Mouse (Mus musculus): ENCODE results near the gene Psmb5. TPM values are rescaled to one million over a fixed set of nuclear protein-coding genes. Genes with fewer than 3 reads are reported as not detected.

Psmb5 gene
- total RNA-seq (2023), result 50.0 to 57.9 TPM (median 52.8 TPM) in 4 replicates

GRCm38 (mm10) chr14:54617897-54618365 is at the start of gene Psmb5:
Gene Psmb5 (minus strand): TSS chr14:54618022.

GRCm38 (mm10) chr14:54641305-54641969 is 23.6 kb upstream of the Psmb5 start, which contains the start of gene Cdh24:
Gene Cdh24 (minus strand): TSS chr14:54641364.

GRCm38 (mm10) chr14:54640946-54641304 is 23.1 kb upstream of the Psmb5 start, which contains the start of gene Gm17606:
Gene Gm17606 (plus strand): TSS chr14:54640952.

GRCm38 (mm10) chr14:54621133-54621532 is 3.3 kb upstream of the Psmb5 start, which contains the start of gene Psmb11:
Gene Psmb11 (plus strand): TSS chr14:54621433.

GRCm38 (mm10) chr14:54605752-54606321 is 12.0 kb downstream of the Psmb5 start, which contains the start of gene 4931414P19Rik:
Gene 4931414P19Rik (minus strand): TSS chr14:54605993.

GRCm38 (mm10) chr14:54577089-54577982 is 40.5 kb downstream of the Psmb5 start, which contains the start of gene Ajuba:
Gene Ajuba (minus strand): TSS chr14:54577558.

Other genes with a start within 250 kb of the Psmb5 start
- gene Slc7a7, start 200.2 kb downstream of the Psmb5 start, total RNA-seq (2023), result 6.0 to 8.3 TPM (median 7.2 TPM) in 4 replicates
- gene Mrpl52, start 191.1 kb downstream of the Psmb5 start, total RNA-seq (2023), result 80.8 to 114 TPM (median 85.8 TPM) in 4 replicates
- 0.47 to 0.92 TPM (median 0.78 TPM) in 4 replicates for gene Mmp14, start 186.4 kb downstream of the Psmb5 start, total RNA-seq (2023)
- 174 to 205 TPM (median 187 TPM) in 4 replicates for gene Lrp10, start 153.9 kb downstream of the Psmb5 start, total RNA-seq (2023)
- gene Rem2, start 141.9 kb downstream of the Psmb5 start, total RNA-seq (2023), result 0.63 to 3.1 TPM (median 1.5 TPM) in 4 replicates
- 29.1 to 35.7 TPM (median 32.6 TPM) in 4 replicates for gene Prmt5, start 100.5 kb downstream of the Psmb5 start, total RNA-seq (2023)
- 10.3 to 17.1 TPM (median 11.5 TPM) in 4 replicates for gene Haus4, start 63.4 kb downstream of the Psmb5 start, total RNA-seq (2023)
- 0.17 to 0.22 TPM in 2 of 4 replicates, not detected in the others for gene Ajuba, start 40.5 kb downstream of the Psmb5 start, total RNA-seq (2023)
- gene 4931414P19Rik, start 12.0 kb downstream of the Psmb5 start, total RNA-seq (2023), result 4.6 to 9.6 TPM (median 5.2 TPM) in 4 replicates
- not detected in 4 replicates for gene Psmb11, start 3.4 kb upstream of the Psmb5 start, total RNA-seq (2023)
- gene Gm17606, start 22.9 kb upstream of the Psmb5 start, total RNA-seq (2023), result not detected in 4 replicates
- gene Cdh24, start 23.3 kb upstream of the Psmb5 start, total RNA-seq (2023), result 2.9 to 5.7 TPM (median 3.5 TPM) in 4 replicates
- 28.7 to 31.2 TPM (median 29.6 TPM) in 4 replicates for gene 1700123O20Rik, start 68.2 kb upstream of the Psmb5 start, total RNA-seq (2023)
- gene Acin1, start 68.9 kb upstream of the Psmb5 start, total RNA-seq (2023), result 517 to 556 TPM (median 537 TPM) in 4 replicates
- not detected in 4 replicates for gene Gm29776, start 80.8 kb upstream of the Psmb5 start, total RNA-seq (2023)
- gene Cebpe, start 94.2 kb upstream of the Psmb5 start, total RNA-seq (2023), result not detected in 4 replicates
- gene Slc7a8, start 163.9 kb upstream of the Psmb5 start, total RNA-seq (2023), result 0.23 to 0.75 TPM (median 0.39 TPM) in 4 replicates
- gene Rnf212b, start 196.1 kb upstream of the Psmb5 start, total RNA-seq (2023), result not detected in 4 replicates

Measured in B cell, adult 62 days (primary cell).